Mouse (Mus musculus) liver, embryonic 14 days (tissue): ENCODE measurements around the gene H2al1m. TPM values are rescaled to one million over a fixed set of nuclear protein-coding genes. Genes with fewer than 3 reads are reported as not detected.

Source experiments
- polyA plus RNA-seq: library from polyadenylated mRNA; depleted of rRNA; stranded (reverse); fragments of >200 nt; gene quantifications from 2 replicates; pipeline ENCODE4 v1.2.3, GENCODE M21; 2012; rRNA removed

Gene H2al1m
- 2.2 and 2.8 TPM in 2 replicates for polyA plus RNA-seq

GRCm38 (mm10) chrX:9283464-9283863 is at the start of gene H2al1m:
Gene H2al1m (plus strand): TSS chrX:9283764.

GRCm38 (mm10) chrX:9256766-9257165 is 26.8 kb upstream of the H2al1m start, which contains the start of gene Gm14862:
Gene Gm14862 (minus strand): TSS chrX:9256899.

GRCm38 (mm10) chrX:9272460-9273361 is 10.9 kb upstream of the H2al1m start, which contains the start of gene Xk:
Gene Xk (plus strand): TSS chrX:9272756.

Other genes with a start within 250 kb of the H2al1m start
- gene Fthl17f, start 220.7 kb upstream of the H2al1m start, polyA plus RNA-seq, result not detected in 2 replicates
- not detected in 2 replicates for gene 4930402K13Rik, start 179.2 kb upstream of the H2al1m start, polyA plus RNA-seq
- gene Lancl3, start 83.9 kb upstream of the H2al1m start, polyA plus RNA-seq, result 0.06 and 0.07 TPM in 2 replicates
- 1.2 and 1.5 TPM in 2 replicates for gene Gm14862, start 26.9 kb upstream of the H2al1m start, polyA plus RNA-seq
- gene Xk, start 11.0 kb upstream of the H2al1m start, polyA plus RNA-seq, result 16.2 and 19.8 TPM in 2 replicates
- gene H2al1k, start 66.9 kb downstream of the H2al1m start, polyA plus RNA-seq, result not detected in 2 replicates
- 2.6 and 4.0 TPM in 2 replicates for gene Cybb, start 204.0 kb downstream of the H2al1m start, polyA plus RNA-seq